Mouse (Mus musculus) thymus, adult 2 months (tissue): Measurements from ENCODE around the gene Abcc1.

Experiments
- CTCF ChIP-seq: fragments of 200-500 bp; IDR thresholded peaks from 2 replicates; pipeline ENCODE4 v1.5.1; 2012; ENCODE audit warnings: mild to moderate bottlenecking, control low read depth, low read length, moderate library complexity, borderline replicate concordance; ENCODE audit not compliant: control insufficient read depth, poor library complexity, insufficient read depth; ENCODE audit errors: extremely low read depth
- POLR2A ChIP-seq: fragments of 200-500 bp; IDR thresholded peaks from 2 replicates; pipeline ENCODE4 v1.6.1; 2012; ENCODE audit warnings: mild to moderate bottlenecking, low read length, control low read depth, moderate library complexity; ENCODE audit not compliant: control insufficient read depth, poor library complexity, insufficient read depth; ENCODE audit errors: extremely low read depth

- TF ChIP-seq POLR2A (no peak), CTCF (no peak)
Observed at GRCm38 (mm10) chr16:14465016-14465415, 103.7 kb downstream of the Abcc1 start.
